Mouse (Mus musculus) megakaryocyte progenitor cell, adult 5-6 weeks (primary cell): ENCODE measurements around the gene Ocm. TPM values are rescaled to one million over a fixed set of nuclear protein-coding genes. Genes with fewer than 3 reads are reported as not detected.

ENCODE experiments used
- ATAC-seq: replicated peaks from 2 replicates; pipeline ENCODE4 v1.8.0; 2016; ENCODE audit warnings: mild to moderate bottlenecking, moderate TSS enrichment, inconsistent platforms; ENCODE audit not compliant: poor library complexity
- total RNA-seq, 2 experiments: library from RNA; stranded (forward) in 1 of 2; stranded (reverse) in 1 of 2; fragments of 157-497, 149-512 nt in 1 of 2; fragments of 200-1000 nt in 1 of 2; gene quantifications; 2 replicates each; pipeline versions ENCODE4 v1.2.3 to v1.2.4; 2015 to 2017

The Ocm gene
- total RNA-seq, 2 experiments from 2014 or later, result not detected

DNA sequence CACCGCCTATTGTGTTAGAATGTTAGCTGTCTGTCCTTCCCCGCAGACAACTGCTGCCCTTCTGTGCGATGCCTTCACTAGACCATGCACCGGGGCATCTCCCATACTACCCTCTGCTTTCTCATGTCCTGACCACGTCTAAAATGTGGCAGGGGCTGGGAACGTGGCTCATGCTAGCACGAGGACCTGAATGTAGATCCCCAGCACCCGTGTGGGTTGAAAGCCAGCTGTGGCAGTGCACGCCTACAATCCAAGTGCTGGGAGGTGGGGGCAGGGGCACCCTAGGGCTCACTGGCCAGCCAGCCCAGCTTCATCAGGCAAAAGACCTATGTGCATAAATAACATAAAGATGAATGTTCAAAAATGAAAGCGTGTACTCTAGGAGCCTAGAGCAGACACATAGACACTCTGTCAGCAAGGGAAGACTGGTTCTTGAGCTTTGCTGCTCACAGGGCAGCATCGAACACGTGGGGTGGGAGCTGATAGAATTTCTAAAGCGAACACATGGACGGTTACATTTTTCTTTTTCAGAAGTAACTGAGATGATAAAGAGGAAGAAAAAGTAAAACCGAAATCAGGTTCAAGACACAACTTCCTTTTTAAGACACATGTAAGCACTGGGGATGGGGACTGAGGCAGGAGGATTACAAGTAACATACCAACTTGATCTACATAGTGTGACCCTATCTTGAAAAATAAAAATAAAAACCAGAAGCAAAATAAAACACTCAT is 23.8 kb downstream of the Ocm start:
- ATAC-seq, result peak; percentile 77

- peak; percentile 59 for ATAC-seq
Observed at GRCm38 (mm10) chr5:143999409-143999808, 27.1 kb downstream of the Ocm start.

DNA sequence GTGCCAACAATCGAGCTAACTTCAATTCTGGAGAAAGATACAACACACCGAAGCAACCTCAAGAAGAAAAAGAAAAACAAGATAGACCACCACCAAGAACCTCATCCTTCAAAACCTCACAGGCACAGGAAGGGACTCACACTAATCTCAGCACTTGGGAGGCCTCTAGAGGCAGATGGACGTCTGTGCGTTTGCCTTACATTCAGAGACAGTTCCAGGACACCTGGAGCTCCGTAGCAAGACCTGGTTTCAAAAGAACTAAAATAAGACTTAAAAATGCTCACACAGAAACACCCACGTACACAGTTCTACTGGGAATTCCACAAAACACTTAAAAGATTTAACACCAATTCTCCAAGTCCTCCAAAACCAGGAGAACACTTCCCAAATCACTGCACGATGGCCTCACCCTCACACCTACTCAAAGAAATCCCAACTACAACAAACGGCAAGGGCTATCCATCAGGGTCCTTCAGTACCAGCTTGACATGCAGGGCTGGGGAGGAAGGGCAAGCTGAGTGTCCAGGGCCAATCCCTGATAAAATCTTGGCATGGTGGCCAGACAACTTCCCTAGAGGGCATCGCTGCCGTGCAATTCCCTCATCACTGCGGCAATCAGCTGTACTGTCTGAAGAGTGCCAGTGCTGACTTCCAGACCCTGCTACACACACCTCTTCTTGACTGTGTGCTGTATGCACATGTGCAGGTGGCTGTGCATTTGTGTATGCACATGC is 31.7 kb downstream of the Ocm start:
- no peak for ATAC-seq

DNA sequence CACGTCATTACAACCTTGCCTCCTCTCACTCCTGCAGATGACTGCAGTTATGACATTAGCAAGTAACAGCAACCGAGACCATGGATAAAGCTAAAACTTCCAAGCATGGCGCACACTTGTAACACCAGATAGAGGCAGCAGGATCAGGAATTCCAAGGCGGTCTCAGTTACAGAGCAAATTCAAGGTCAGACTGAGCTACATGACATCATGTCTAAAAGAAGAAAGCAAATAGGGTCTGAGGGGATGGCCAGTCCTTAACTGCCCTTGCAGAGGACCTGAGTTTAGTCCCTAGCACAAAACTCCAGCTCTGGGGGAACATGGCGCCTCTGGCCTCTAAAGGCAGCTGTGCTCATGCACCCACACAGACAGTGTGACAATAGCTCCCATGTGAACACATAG is 32.6 kb downstream of the Ocm start:
- ATAC-seq, result no peak

DNA sequence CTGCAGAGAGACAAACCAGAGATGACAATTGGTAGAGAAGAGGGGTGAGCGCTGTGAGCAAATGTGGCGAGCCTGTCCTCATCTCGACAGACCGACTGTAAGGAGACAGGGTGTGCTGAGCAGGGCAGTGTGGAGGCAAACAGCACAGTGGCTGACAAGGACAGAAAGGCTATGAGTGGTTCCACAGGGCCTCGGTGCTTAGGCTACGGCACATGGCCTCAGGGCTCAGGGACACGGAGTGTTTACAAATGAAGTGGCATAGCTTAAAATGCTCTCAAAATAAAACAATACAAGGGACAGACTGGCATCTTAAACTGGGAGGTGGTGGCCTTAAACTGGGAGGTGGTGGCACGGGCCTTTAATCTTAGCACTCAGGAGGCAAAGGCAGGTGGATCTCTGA is 33.2 kb downstream of the Ocm start:
- no peak for ATAC-seq

DNA sequence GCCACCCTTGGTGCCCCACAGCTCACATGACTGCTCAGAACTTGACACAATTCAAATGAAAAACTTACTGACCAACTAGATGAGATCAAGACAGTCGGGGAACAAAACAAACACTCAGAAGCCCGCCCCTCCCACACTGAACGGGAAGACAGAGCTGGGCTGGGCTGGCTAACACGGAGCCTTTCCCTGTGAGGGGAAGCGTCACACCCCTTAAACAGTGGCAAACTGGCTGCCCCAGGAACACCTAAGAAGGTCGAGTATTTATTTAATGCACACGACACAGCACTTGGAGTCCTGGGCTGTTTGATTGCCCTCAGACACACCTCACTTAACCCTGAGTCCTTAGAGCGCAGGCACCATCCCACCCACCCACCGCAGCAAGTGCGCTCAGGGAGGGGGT is 33.8 kb downstream of the Ocm start:
- ATAC-seq, result no peak

DNA sequence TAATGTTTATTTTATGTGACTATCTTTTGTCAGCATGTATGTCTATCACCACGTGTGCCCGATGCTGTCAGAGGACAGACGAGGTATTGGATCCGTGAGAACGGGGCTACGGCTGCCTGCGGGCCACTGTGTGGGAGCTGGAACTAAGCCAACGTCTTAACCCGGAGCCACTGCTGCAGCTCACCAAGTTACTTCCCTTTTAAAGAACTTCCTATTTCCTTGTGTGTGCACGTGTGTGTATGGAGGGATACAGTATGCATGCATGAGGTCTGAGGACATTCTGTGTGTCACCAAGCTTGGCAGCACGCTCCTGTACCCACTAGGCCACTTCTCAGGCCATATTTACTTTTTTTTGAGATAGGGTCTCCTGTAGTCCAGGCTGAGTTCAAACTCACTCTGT is 36.4 kb downstream of the Ocm start:
- peak; percentile 94 for ATAC-seq

DNA sequence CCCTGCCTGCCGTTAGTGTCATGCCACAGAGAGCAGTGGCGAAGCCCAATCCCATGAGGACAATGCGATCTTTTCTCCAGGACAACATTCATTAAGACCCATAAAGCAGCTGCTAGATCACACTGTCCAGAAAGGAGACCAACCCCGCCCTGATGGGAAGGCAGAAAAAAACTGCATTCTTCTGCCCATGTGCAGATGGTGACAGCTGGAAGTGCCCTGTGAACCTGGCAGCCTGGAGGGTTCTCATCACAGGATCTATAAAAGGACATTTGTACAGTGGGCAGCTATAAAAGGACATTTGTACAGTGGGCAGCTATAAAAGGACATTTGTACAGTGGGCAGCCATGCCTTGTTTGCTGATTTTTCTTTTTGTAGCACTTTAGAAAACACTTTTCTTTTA is 37.4 kb downstream of the Ocm start:
- no peak for ATAC-seq

- no peak for ATAC-seq
Observed at GRCm38 (mm10) chr5:143987596-143987995, 38.9 kb downstream of the Ocm start.

DNA sequence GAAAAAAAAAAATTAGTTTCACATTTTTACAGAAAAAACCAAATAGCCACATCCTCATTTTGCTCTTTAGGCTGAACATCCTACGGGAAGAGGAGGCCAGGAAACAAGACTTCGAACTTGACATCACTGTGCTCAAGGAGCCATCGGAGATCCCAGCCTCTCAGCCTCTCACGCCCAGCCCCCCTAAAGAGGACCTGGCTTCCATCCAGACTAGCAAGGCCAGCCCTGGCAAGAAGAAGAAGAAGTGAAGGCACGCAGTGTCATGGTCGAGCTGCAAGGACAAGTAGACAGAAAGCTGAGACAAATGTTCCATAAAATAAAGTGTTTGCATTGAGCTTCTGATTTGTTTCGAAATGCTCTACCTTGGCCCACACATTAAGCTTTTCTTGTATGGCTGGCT is 41.1 kb downstream of the Ocm start:
- no peak for ATAC-seq

- no peak for ATAC-seq
Observed at GRCm38 (mm10) chr5:143982361-143982760, 44.1 kb downstream of the Ocm start.

DNA sequence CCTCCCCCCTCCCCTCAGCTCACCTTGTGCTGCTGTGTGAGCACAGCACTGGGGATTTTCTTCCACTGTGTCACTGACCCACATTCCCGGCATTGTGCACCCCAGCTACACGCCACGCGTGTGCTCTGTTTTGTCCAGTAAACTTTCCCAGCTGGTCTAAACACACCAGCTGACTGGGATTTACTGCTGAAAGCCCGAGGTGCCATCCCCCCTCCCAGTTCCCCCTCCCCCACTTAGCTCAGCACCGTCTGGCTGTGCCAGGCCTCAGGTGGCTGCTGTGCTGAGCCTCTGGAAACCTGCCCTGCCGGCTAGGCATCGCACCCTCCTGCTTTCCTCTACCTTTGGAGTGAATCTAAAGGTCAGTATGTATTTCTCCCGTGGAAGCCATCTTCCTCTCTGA is 45.6 kb downstream of the Ocm start:
- ATAC-seq, result no peak

GRCm38 (mm10) chr5:143976726-143977431 is 49.6 kb downstream of the Ocm start:
- peak; percentile 55 for ATAC-seq

DNA sequence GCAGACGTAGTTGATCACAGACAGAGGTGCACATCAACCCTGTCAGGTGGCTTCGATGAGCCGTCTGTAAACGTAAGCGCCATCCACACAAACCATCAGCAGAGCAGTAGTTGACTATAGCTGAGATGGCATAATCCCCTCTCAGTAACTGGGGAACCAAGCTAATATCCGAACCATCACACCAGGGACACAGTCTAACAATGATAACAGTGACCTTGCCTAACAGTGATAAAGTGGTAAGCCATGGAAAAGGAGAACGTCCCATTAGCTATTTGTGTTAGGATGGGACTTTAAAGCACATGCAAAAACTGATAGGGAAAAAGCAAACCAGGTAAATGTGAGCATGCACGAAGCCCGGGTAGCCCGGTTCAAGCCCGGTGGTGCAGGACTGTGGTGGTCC is 50.2 kb downstream of the Ocm start:
- ATAC-seq, result no peak

DNA sequence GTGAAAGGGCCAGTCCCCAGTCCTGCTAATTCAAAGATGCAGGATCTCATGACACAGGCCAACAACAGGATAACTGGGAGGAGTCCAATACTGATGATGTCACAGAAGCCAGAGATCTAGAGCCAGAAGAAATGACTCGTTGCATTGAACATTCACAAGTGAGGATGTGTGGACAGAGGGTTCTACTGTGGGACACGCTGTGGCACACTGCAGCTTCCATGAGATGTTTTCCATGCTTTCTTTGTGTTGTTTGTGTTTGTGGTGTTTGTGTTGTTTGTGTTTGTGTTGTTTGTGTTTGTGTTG is 50.9 kb downstream of the Ocm start:
- peak; percentile 16 for ATAC-seq

DNA sequence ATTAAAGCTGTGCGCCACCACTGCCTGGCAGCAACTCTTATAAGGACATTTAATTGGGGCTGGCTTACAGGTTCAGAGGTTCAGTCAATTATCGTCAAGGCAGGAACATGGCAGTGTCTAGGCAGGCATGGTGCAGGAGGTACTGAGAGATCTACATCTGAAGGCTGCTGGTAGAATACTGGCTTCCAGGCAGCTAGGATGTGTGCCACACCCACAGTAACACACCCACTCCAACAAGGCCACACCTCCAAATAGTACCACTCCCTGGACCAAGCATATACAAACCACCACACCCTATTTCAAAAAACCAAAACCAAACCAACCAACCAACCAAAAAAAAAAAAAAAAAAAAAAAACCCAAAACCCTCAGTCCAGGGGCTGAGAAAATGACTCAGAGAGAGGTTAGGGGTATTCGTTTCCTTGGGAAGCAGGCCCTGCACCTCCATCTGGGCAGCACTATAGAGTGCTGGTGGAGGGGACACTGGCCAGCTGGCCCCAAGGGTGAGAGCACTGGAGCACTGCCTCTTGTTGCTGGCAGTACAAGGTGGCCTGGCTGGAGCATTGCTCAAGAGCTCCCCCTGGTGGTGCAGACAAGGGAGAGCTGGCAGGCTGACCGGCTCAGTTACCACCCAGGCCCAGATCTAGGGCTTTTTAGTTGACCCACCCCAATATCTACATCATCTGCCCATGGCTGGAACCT is 51.4 kb downstream of the Ocm start:
- ATAC-seq, result peak; percentile 88

GRCm38 (mm10) chr5:143972628-143973027 is 53.8 kb downstream of the Ocm start:
- no peak for ATAC-seq
